Mouse (Mus musculus) midbrain, embryonic 16.5 days (tissue): Measurements from ENCODE around the gene Adm. TPM values are rescaled to one million over a fixed set of nuclear protein-coding genes. Genes with fewer than 3 reads are reported as not detected.

Source experiments
- ATAC-seq: fragments of 200-750 bp; cut with Nextera tagmentation; 2 replicates; pipeline ENCODE4 v1.8.0; 2017; ENCODE audit warnings: moderate TSS enrichment
- H3K27ac ChIP-seq: fragments of 300-500 bp; sonication (generic); 2 replicates; pipeline ENCODE4 v1.5.1; 2014; ENCODE audit warnings: mild to moderate bottlenecking, low read length, mixed read lengths
- H3K27me3 ChIP-seq: fragments of 300-500 bp; sonication (generic); 2 replicates; pipeline ENCODE4 v1.6.1; 2014; ENCODE audit warnings: low read depth, low read length, mixed read lengths; ENCODE audit not compliant: control insufficient read depth, insufficient read depth
- H3K36me3 ChIP-seq: fragments of 300-500 bp; sonication (generic); 2 replicates; pipeline ENCODE4 v1.6.1; 2014; ENCODE audit warnings: mild to moderate bottlenecking, low read length, moderate library complexity, mixed read lengths; ENCODE audit not compliant: control insufficient read depth, insufficient read depth
- H3K4me1 ChIP-seq: fragments of 300-500 bp; sonication (generic); 2 replicates; pipeline ENCODE4 v1.6.1; 2014; ENCODE audit warnings: mild to moderate bottlenecking, low read length, mixed read lengths; ENCODE audit not compliant: control insufficient read depth, insufficient read depth
- H3K4me2 ChIP-seq: fragments of 300-500 bp; sonication (generic); 2 replicates; pipeline ENCODE4 v1.6.1; 2014; ENCODE audit warnings: mild to moderate bottlenecking, low read length, mixed read lengths
- H3K4me3 ChIP-seq: fragments of 300-500 bp; sonication (generic); 2 replicates; pipeline ENCODE4 v1.5.1; 2014; ENCODE audit warnings: low read depth, mild to moderate bottlenecking, low read length, moderate library complexity, mixed read lengths
- H3K9ac ChIP-seq: fragments of 300-500 bp; sonication (generic); 2 replicates; pipeline ENCODE4 v1.6.1; 2014; ENCODE audit warnings: low read depth, low read length, mixed read lengths
- H3K9me3 ChIP-seq: fragments of 300-500 bp; sonication (generic); replicated peaks from 2 replicates; pipeline ENCODE4 v1.6.1; 2014; ENCODE audit warnings: mild to moderate bottlenecking, low read length, mixed read lengths; ENCODE audit not compliant: control insufficient read depth, poor library complexity, severe bottlenecking
- WGBS: fragments of 180-500 bp; shearing (Covaris S2); extraction: QIAGEN DNeasy Blood & Tissue Kit; methylation state at CpG from one replicate; pipeline ENCODE4 v1.1.7; 2014; 5-methylcytosine and 5-hydroxymethylcytosine counted together
- polyA plus RNA-seq: library from polyadenylated mRNA; unstranded; fragments of >200 nt; fragmentation: Nextera tagmentation; extraction: Ambion mirVana; gene quantifications from 2 replicates; pipeline ENCODE4 v1.2.1, GENCODE M21; 2015

Gene Adm
- polyA plus RNA-seq, 1 experiment from 2014 or later = 4.9 TPM

- Histone ChIP-seq H3K4me2 (no peak overlapping the region), H3K9ac (no peak overlapping the region), H3K4me3 (no peak overlapping the region), H3K27ac (no peak overlapping the region), H3K36me3 (no peaks in the 10 kb centered on the region), H3K9me3 (no peaks in the 10 kb centered on the region), H3K4me1 (no peaks in the 10 kb centered on the region), H3K27me3 (no peaks in the 10 kb centered on the region)
- no peak for ATAC-seq
- WGBS = 46% methylated on average over 6 of the region's 6 CpGs
Observed at GRCm38 (mm10) chr7:110671121-110671680, 43.7 kb downstream of the Adm start.

Other genes with a start within 250 kb of the Adm start
- gene Sbf2, start 12.7 kb upstream of the Adm start, polyA plus RNA-seq = 57.1 and 66.3 TPM in 2 replicates
- 10.3 and 13.9 TPM in 2 replicates for gene Ampd3, start 140.5 kb downstream of the Adm start, polyA plus RNA-seq
- gene Rnf141, start 216.8 kb downstream of the Adm start, polyA plus RNA-seq = 35.1 and 39.7 TPM in 2 replicates
- 4.0 and 5.0 TPM in 2 replicates for gene Lyve1, start 235.6 kb downstream of the Adm start, polyA plus RNA-seq